In the genomic region with DNA sequence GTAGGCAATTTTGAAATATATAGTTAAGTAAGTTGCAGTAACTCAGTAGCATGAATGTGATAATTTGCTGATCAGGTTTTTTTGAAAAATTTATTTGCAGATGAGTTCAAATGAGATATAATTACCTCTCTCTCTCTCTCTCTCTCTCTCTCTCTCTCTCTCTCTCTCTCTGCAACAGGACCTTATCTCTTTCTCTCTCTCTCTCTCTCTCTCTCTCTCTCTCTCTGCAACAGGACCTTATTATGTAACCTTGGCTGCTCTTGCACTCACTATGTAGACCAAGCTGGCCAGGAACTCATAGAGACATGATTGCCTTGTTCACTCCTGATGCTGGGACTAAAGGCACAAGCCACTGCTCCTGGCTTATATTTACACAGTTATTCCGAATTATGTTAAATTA, we compare ENCODE assay signal across 20 mouse cellular contexts. TPM values are rescaled to one million over a fixed set of nuclear protein-coding genes. Genes with fewer than 3 reads are reported as not detected.
"Had no signal": no experiment of that assay in that cellular context is flagged by ENCODE, and none has a peak within 500 bp of the region (broad histone marks: within the 10 kb centered on the region; RNA-seq: fewer than 3 reads in every experiment).

No protein-coding gene starts in this region.

- H3K4me3 ChIP-seq: neural tube, embryonic 13.5 days; neural tube, embryonic 15.5 days; stomach, embryonic 15.5 days had no signal

- H3K4me2 ChIP-seq: stomach, embryonic 15.5 days had no signal

- H3K36me3 ChIP-seq: neural tube, embryonic 13.5 days; neural tube, embryonic 15.5 days; stomach, embryonic 15.5 days had no signal

- DNase-seq: retina, postnatal 1 day; right cerebral cortex, adult 18-20 months; right cerebral cortex, postnatal 14 days; right cerebral cortex, postnatal 25 days; right cerebral cortex, postnatal 4 days; spleen, adult 18-20 months; thymus, adult 18-20 months; thymus, adult 2 months; thymus, postnatal 14 days; thymus, postnatal 25 days; thymus, postnatal 36 days; thymus, postnatal 4 days had no signal

- H3K27me3 ChIP-seq: neural tube, embryonic 13.5 days; neural tube, embryonic 15.5 days; stomach, embryonic 15.5 days had no signal

- H3K27ac ChIP-seq: neural tube, embryonic 13.5 days; neural tube, embryonic 15.5 days; stomach, embryonic 15.5 days; stomach, postnatal 0 days had no signal

- H3K4me1 ChIP-seq: stomach, embryonic 15.5 days had no signal

- H3K9me3 ChIP-seq: neural tube, embryonic 13.5 days; neural tube, embryonic 15.5 days; stomach, embryonic 15.5 days had no signal

- H3K9ac ChIP-seq: neural tube, embryonic 13.5 days; neural tube, embryonic 15.5 days; stomach, embryonic 15.5 days had no signal

RNA-seq across cellular contexts. Expression of a gene that starts 2.1 kb away (rescaled TPM):
- total RNA-seq: neutrophil, adult 5-6 weeks had no signal

RNA-seq across cellular contexts. Expression of a gene that starts 53.0 kb away (rescaled TPM):
- total RNA-seq: neutrophil, adult 5-6 weeks had no signal
- polyA plus RNA-seq: neural tube, embryonic 13.5 days; neural tube, embryonic 14.5 days; neural tube, embryonic 15.5 days; small intestine, adult 2 months; stomach, embryonic 14.5 days had no signal
